Mouse (Mus musculus) ES-E14 (cell line): ENCODE data around the gene Cdkl1. TPM values are rescaled to one million over a fixed set of nuclear protein-coding genes. Genes with fewer than 3 reads are reported as not detected.

Experiments
- DNase-seq: peaks from one replicate; pipeline ENCODE4 v3.0.0-alpha.2; 2013; ENCODE audit warnings: low read depth, low spot score
- H3K27ac ChIP-seq: 2 replicates; pipeline ENCODE4 v1.5.1; 2012; ENCODE audit warnings: low read depth, mild to moderate bottlenecking, low read length, moderate library complexity, mixed read lengths; ENCODE audit not compliant: poor library complexity, insufficient read depth, severe bottlenecking
- H3K36me3 ChIP-seq: 2 replicates; pipeline ENCODE4 v1.6.1; 2012; ENCODE audit warnings: mild to moderate bottlenecking, low read length, moderate library complexity, mixed read lengths; ENCODE audit not compliant: control insufficient read depth, poor library complexity, insufficient read depth, severe bottlenecking
- H3K4me1 ChIP-seq, 2 experiments: fragments of 150-350 bp in 1 of 2; sonication (generic) in 1 of 2; 2 replicates each; pipeline ENCODE4 v1.6.1; 2012; ENCODE audit warnings: low read length in 2 of 2, mild to moderate bottlenecking in 1 of 2, mixed read lengths in 1 of 2; ENCODE audit not compliant: control insufficient read depth in 2 of 2, insufficient read depth in 2 of 2, poor library complexity in 1 of 2
- H3K4me3 ChIP-seq, 2 experiments: fragments of 150-350 bp in 1 of 2; sonication (generic) in 1 of 2; 2 replicates each; pipeline ENCODE4 v1.5.1; 2012; ENCODE audit warnings: low read length in 2 of 2, low read depth in 1 of 2, mild to moderate bottlenecking in 1 of 2, mixed read lengths in 1 of 2; ENCODE audit not compliant: insufficient read depth in 1 of 2, poor library complexity in 1 of 2, severe bottlenecking in 1 of 2
- H3K9ac ChIP-seq: 2 replicates; pipeline ENCODE4 v1.6.1; 2012; ENCODE audit warnings: low read depth, mild to moderate bottlenecking, low read length, mixed read lengths; ENCODE audit not compliant: poor library complexity, insufficient read depth, severe bottlenecking
- H3K9me3 ChIP-seq: fragments of 150-350 bp; sonication (generic); 2 replicates; pipeline ENCODE4 v1.6.1; 2012; ENCODE audit warnings: low read depth, mild to moderate bottlenecking, low read length; ENCODE audit not compliant: control insufficient read depth, insufficient read depth
- CHD2 ChIP-seq: IDR thresholded peaks from 2 replicates; pipeline ENCODE4 v1.6.1; 2014; ENCODE audit warnings: mild to moderate bottlenecking, low read depth, low read length, inconsistent platforms
- HCFC1 ChIP-seq: IDR thresholded peaks from 2 replicates; pipeline ENCODE4 v1.6.1; 2012; ENCODE audit warnings: low read length, inconsistent platforms, borderline replicate concordance; ENCODE audit not compliant: insufficient read depth
- MAFK ChIP-seq: IDR thresholded peaks from 2 replicates; pipeline ENCODE4 v1.6.1; 2014; ENCODE audit warnings: mild to moderate bottlenecking, low read depth, low read length, inconsistent platforms; ENCODE audit not compliant: insufficient read depth
- ZC3H11A ChIP-seq: IDR thresholded peaks from 2 replicates; pipeline ENCODE4 v1.6.1; 2012; ENCODE audit warnings: low read depth, mild to moderate bottlenecking, inconsistent platforms, low read length, borderline replicate concordance
- ZNF384 ChIP-seq: IDR thresholded peaks from 2 replicates; pipeline ENCODE4 v1.6.1; 2012; ENCODE audit warnings: low read depth, low read length, inconsistent platforms
- in situ Hi-C, 2 experiments: fragments of 600-800 bp; cut with MboI; formaldehyde crosslinking; loops; one replicate each; pipeline ENCODE4 v1.15.1; 2025; ENCODE audit warnings: low sequenced_read_pairs in 2 of 2, inconsistent platforms in 1 of 2; ENCODE audit not compliant: unreplicated experiment in 2 of 2
- total RNA-seq: library from RNA; depleted of rRNA; stranded (reverse); fragments of 300-350 nt; gene quantifications from 2 replicates; pipeline ENCODE4 v1.2.3, GENCODE M21; 2012

The Cdkl1 gene
- total RNA-seq, 1 experiment: 3.0 TPM

- Histone ChIP-seq H3K27ac (no peak overlapping the region), H3K4me1 (peaks cover 2 to 6% of the 10 kb centered on the region in 2 experiments), H3K9ac (no peak overlapping the region), H3K36me3 (peaks cover 4% of the 10 kb centered on the region; the same call in 1 of the 2 replicates), H3K4me3 (no peak overlapping the region), H3K9me3 (no peaks in the 10 kb centered on the region)
- in situ Hi-C loops: no loop called here
- no peak for DNase-seq
- no peak for TF ChIP-seq ZC3H11A
- no peak for TF ChIP-seq HCFC1
- TF ChIP-seq MAFK: no peak
- TF ChIP-seq CHD2: no peak
- TF ChIP-seq ZNF384: no peak
These were observed 37.1 kb upstream of the Cdkl1 start for GRCm38 (mm10) chr12:69828214-69828613.

GRCm38 (mm10) chr12:69824881-69825597 lies 34.0 kb upstream of the Cdkl1 start:
- no peak for DNase-seq
- H3K9me3 ChIP-seq: no peaks in the 10 kb centered on the region
- in situ Hi-C loops: no loop called here
- no peak overlapping the region for H3K27ac ChIP-seq
- no peak overlapping the region for H3K4me3 ChIP-seq
- H3K9ac ChIP-seq: no peak overlapping the region
- peaks cover 6% of the 10 kb centered on the region; the same call in 1 of the 2 replicates for H3K36me3 ChIP-seq
- peaks cover 2 to 6% of the 10 kb centered on the region in 2 experiments for H3K4me1 ChIP-seq
- no peak for TF ChIP-seq ZNF384
- TF ChIP-seq MAFK: no peak
- no peak for TF ChIP-seq HCFC1
- TF ChIP-seq CHD2: no peak
- TF ChIP-seq ZC3H11A: no peak

- Histone ChIP-seq H3K27ac (no peak overlapping the region), H3K9ac (no peak overlapping the region), H3K4me3 (no peak overlapping the region), H3K4me1 (no peaks in the 10 kb centered on the region), H3K9me3 (no peaks in the 10 kb centered on the region), H3K36me3 (peaks cover 8% of the 10 kb centered on the region; the same call in 1 of the 2 replicates)
- DNase-seq: no peak
- in situ Hi-C loops: no loop called here
- TF ChIP-seq CHD2: no peak
- TF ChIP-seq HCFC1: no peak
- no peak for TF ChIP-seq ZC3H11A
- no peak for TF ChIP-seq MAFK
- TF ChIP-seq ZNF384: no peak
These were observed 23.2 kb upstream of the Cdkl1 start for GRCm38 (mm10) chr12:69814272-69814671.

DNA sequence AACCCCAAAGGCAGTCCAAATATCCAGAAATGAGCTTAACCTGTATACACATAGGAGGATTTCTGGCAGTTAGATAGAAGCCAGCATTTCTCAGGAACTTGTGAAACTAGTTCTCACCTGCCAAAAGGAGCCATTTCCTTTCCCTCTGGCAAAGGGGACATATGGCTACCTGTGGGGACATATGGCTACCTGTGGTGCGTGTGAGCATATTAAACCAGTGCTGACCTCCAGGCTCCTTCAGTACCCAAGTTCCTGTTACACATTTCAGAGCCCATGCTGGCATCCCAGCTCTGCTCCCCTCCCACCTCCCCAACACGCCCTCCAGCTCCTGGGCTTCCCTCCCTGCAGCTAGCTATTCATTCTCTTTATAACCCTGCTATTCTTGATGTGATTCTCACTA lies 22.5 kb upstream of the Cdkl1 start:
- H3K36me3 ChIP-seq: peaks cover 8% of the 10 kb centered on the region; the same call in 1 of the 2 replicates
- H3K9me3 ChIP-seq: no peaks in the 10 kb centered on the region
- in situ Hi-C loops: no loop called here
- H3K4me1 ChIP-seq: no peaks in the 10 kb centered on the region; a peak in 1 of 4 replicates
- no peak overlapping the region for H3K4me3 ChIP-seq
- no peak overlapping the region for H3K27ac ChIP-seq
- no peak overlapping the region for H3K9ac ChIP-seq
- TF ChIP-seq ZC3H11A: no peak
- no peak for TF ChIP-seq CHD2
- no peak for TF ChIP-seq MAFK
- no peak for TF ChIP-seq HCFC1
- DNase-seq: no peak
